Mouse (Mus musculus) urinary bladder, adult 2 months (tissue): ENCODE results near the gene Sptbn4. TPM values are rescaled to one million over a fixed set of nuclear protein-coding genes. Genes with fewer than 3 reads are reported as not detected.
A peak's percentile ranks its signal among the peaks of the same experiment; 100 is the strongest.

ENCODE experiments used
- DNase-seq: peaks from one replicate; pipeline ENCODE4 v3.0.0; 2022; ENCODE audit warnings: low spot score
- polyA plus RNA-seq: library from polyadenylated mRNA; depleted of rRNA; stranded (reverse); fragments of >200 nt; gene quantifications from 2 replicates; pipeline ENCODE4 v1.2.3, GENCODE M21; 2012

Gene Sptbn4
- polyA plus RNA-seq, 1 experiment: 0.74 TPM

DNA sequence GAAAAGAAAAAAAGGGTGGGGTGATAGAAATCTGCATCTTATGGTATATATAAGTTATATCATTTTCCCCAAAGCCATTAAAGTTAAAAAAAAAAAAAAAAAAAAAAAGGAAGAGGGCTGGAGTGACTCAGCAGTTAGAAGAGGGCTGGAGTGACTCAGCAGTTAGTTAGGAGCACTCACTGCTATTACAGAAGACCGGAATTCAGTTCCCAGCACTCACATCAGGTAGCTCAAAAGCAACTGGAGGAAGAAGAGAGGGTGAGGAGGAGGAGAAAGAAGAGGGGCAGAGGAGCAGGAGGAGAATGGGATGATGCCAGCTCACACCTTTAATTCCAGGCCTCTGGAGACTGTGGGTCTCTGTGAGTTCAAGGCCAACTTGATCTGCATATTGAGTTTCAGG, 64.3 kb downstream of the Sptbn4 start:
- no peak for DNase-seq

GRCm38 (mm10) chr7:27381560-27381959, 65.9 kb downstream of the Sptbn4 start:
- no peak for DNase-seq

DNA sequence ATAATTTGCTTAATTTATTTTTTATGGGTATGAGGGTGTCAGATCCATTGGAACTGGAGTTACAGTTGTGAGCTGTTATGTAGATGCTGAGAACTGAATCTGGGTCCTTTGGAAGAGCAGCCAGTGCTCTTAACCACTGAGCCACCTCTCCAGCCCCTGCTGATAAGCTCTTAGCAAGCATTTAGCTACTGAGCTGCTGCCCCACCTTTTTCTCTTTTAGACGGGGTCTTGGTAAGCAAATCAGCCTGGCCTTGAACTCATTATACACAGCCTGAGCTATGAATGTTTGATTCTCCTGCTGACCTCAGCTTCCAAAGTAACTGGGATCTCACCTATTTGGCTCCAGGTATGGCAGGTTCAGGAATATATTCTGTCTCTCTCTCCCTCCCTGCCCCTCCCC, 66.5 kb downstream of the Sptbn4 start:
- DNase-seq: no peak

- DNase-seq: no peak
Measured at GRCm38 (mm10) chr7:27379836-27380235, 67.7 kb downstream of the Sptbn4 start.

DNA sequence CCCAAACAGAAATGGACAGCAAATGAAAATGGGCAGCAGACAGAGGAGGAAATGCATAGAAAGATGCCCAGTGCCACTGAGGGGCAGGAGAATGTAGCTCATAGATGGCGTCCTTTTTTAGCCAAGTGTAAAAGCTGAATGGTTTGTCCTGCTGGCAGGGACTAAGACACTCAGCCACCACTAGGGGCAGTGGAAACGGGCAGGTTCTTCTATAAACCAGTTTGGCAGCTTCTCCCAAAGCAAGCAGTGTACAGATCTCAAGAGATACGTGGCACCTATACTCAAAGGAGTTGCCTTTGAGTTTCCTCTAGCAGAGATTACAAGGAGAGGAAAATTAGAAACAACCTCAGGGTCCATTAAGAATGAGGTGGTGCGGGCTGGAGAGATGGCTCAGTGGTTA, 69.1 kb downstream of the Sptbn4 start:
- DNase-seq: no peak

GRCm38 (mm10) chr7:27375274-27375673, 72.2 kb downstream of the Sptbn4 start:
- DNase-seq: no peak

DNA sequence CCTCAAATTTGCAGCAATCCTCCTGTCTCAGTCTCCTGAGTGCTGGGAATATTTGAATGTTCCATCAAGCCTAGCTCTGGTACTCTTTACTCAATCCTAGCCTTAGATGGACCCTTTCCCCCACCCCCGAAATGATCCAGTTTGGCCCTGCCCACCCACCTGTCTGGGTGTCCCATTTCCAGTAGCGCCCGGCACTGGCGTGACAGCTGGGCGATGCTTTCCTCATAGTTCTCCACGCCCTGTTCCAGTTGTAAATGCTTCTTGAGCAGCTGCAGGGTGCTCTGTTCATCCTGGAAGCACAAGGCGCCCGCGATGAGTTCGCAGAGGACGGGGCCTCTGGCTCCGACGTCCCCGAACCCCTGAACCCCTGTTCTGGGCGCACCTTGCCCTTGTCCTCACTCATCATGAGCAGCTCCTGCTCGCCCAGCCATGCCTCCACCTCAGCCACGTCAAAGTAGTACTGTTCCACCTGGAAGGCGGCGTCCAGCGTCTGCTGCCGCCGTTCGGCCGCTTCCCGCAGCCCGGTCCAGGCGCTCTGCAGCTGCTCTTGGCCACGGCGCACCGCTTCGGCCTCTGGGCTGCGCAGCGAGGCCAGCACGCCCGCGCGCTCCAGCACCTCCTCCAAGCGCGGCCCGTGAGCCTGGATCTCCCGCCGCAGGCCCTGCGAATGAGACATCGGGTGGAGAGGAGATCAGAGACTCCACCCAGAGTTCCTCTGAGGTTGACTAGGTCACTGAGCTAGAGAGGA, 75.6 kb downstream of the Sptbn4 start:
- DNase-seq: no peak

GRCm38 (mm10) chr7:27369111-27369510, 78.4 kb downstream of the Sptbn4 start:
- DNase-seq: no peak

- DNase-seq: no peak
Measured at GRCm38 (mm10) chr7:27367976-27368375, 79.5 kb downstream of the Sptbn4 start.

GRCm38 (mm10) chr7:27366082-27366844, 81.2 kb downstream of the Sptbn4 start:
- no peak for DNase-seq

DNA sequence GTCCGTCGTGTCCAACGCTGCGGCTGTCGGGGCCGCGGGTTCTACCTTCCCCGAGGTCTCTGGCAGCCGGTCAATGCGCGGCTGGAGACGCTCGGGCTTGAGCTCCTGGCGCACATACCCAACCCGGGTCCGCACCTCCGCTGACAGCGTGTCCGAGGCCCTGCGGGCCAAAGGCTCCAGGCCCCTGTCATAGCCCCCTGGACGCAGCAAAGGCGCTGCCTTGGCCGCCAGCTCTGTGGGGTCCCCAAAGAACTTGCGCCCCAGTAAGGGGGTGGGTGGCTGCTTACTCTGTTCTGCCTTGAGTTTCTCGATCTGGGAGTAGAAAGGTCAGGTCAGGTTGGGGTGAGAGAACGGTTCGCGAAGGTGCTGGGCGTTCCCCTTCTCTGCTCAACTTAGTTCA, 83.1 kb downstream of the Sptbn4 start:
- no peak for DNase-seq

DNA sequence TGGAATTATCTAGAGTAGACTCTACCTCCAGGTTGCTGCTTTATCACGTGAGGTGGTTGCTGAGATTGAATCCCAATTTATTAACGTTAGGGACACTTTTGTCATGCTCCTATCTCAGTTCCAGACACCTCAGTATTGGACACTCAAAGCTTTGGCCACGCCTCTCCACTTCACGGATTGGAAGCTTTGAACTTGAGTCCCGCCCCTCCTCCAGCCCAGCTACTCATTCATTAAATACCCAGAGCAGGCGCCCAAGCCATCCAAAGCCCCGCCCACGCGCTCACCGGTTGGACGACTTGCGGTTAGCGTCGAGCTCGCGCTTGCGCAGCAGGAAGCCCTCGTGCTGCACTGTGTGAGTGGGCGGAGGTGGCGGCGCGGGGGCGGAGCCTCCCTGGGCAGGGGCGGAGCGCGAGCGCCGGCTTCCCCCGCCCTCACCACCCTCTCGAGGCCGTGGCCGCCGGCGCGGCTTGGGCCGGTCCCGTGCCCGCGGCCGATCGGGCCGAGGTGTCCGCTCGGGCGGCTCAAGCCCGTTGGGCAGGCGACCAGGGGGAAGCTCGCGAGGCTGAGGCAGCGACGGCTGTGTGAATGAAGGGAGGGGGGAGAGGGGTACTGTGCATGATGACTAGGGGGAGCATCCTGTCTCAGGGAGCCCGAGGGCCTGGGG, 86.1 kb downstream of the Sptbn4 start:
- peak; percentile 88 for DNase-seq

DNA sequence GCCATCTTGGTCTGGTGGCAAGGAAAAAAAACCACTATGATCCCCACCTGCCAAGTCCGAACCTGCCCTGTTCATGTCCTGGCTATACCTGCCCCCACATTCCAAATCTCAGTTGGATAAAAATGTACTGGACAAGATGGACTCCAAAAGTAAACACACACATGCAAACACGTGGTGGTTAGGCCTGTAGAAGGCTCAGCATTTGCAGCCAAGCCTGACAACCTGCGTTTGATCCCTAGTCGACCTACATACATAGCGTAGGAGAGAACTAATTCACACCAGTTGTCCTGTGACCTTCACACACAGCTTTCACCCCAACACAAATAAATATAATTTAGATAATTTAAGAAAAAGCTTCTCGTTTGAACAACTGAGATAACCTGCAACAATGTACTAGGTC, 86.7 kb downstream of the Sptbn4 start:
- DNase-seq: no peak

DNA sequence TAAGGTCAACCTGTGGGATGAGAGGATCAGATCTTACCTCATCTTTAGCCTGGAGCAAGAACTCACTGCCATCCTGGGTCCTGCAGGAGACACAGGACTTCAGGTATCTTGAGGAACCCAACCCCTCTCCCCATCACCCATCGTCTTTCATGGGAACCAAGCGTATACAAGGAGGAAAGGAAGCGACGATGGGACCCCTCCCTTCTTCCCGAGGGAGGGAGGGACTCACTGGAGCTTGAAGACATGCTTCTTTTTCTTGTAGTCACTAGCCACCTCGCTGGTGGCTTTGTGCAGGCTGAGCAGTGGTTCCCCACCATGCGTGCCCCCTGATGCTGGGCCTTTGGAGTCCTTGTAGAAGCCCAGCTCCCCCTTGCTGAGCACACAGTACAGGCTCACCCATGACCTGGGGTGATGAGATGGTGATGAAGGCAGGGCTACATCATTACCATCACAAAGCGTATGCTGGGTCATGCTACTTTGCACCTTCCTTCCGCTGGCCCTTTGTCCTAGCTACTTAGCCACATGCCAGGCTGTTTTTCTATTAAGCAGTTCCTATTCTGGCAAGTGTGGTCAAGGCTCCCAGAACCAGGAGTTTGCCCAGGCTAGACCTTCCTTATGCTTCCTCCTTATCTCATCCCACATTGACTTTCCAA, 87.7 kb downstream of the Sptbn4 start:
- no peak for DNase-seq

GRCm38 (mm10) chr7:27359162-27359561, 88.3 kb downstream of the Sptbn4 start:
- no peak for DNase-seq

- no peak for DNase-seq
Measured at GRCm38 (mm10) chr7:27357595-27357978, 89.9 kb downstream of the Sptbn4 start.

- no peak for DNase-seq
Measured at GRCm38 (mm10) chr7:27356861-27357594, 90.5 kb downstream of the Sptbn4 start, which contains the start of gene Gm20479. Gm20479 (minus strand) TSS chr7:27357419.

- DNase-seq: no peak
Measured at GRCm38 (mm10) chr7:27356248-27356647, 91.2 kb downstream of the Sptbn4 start.

DNA sequence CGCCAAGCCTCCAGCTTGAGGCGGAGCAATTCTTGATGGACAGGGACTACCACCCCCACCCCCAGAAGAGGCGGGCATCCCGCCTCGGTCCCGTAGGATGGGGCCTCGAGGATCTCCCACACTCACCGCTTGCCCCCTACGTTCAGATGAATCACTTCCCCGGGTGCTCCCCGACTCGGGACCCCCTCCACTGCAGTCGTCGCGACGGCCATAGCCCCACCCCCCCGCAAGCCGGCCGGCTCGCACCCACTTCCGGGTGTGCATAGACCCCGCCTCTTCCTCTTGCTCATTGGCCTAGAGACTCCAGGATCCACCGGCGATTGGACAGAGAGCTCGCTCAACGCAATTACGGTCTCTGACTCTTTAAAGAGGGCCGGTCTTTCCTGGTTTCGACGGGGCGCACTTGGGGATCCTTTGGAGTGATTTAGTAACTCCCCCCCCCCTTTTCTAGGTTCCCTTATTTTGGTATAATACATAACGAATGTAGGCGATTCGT, 91.7 kb downstream of the Sptbn4 start, which contains the start of gene Shkbp1:
Gene Shkbp1 (minus strand): TSS at position 275 of the 496 bp plus-strand sequence.
- peak; percentile 73 for DNase-seq

- no peak for DNase-seq
Measured at GRCm38 (mm10) chr7:27355261-27355660, 92.2 kb downstream of the Sptbn4 start.

GRCm38 (mm10) chr7:27354783-27355182, 92.7 kb downstream of the Sptbn4 start:
- DNase-seq: no peak
